In the genomic region with DNA sequence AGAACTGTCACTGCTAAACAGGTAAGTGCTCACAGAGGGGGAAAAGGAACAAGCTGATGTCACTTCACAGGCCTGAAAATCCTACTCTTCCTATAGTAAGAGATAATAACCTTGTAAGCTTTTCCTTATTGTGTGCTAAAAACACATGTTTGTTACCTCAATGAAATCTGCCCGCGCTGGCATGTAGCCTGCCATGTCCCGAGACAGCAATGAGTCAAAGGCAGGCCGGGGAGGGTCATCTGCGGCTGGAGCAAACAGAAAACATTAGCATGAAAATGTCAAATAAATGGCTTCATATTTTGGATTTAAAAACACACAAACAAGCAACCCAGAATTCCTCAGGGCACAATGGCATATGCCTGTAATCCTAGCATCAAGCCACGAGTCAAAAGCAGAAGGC, we compare ENCODE assay signal across 15 mouse cellular contexts.
"Had no signal": no experiment of that assay in that cellular context is flagged by ENCODE, and none has a peak within 500 bp of the region (broad histone marks: within the 10 kb centered on the region; RNA-seq: fewer than 3 reads in every experiment).

No protein-coding gene starts in this region.

- ATAC-seq: hindbrain, embryonic 16.5 days; inflammation-experienced regulatory T-cells, adult 6 months; intestine, embryonic 15.5 days; intestine, postnatal 0 days; liver, embryonic 12.5 days had no signal

- DNase-seq: gastrocnemius, postnatal 25 days; heart, adult 18-20 months; heart, postnatal 10 days; heart, postnatal 4 days; kidney, adult 18-20 months; kidney, adult 8-10 months; kidney, postnatal 10 days; kidney, postnatal 25 days; kidney, postnatal 4 days; left cerebral cortex, postnatal 4 days had no signal
